Mouse (Mus musculus): ENCODE measurements around the gene Slc25a24. TPM values are rescaled to one million over a fixed set of nuclear protein-coding genes. Genes with fewer than 3 reads are reported as not detected.

Slc25a24 gene
- polyA plus RNA-seq, 1 experiment from 2014 or later = 3.6 TPM

DNA sequence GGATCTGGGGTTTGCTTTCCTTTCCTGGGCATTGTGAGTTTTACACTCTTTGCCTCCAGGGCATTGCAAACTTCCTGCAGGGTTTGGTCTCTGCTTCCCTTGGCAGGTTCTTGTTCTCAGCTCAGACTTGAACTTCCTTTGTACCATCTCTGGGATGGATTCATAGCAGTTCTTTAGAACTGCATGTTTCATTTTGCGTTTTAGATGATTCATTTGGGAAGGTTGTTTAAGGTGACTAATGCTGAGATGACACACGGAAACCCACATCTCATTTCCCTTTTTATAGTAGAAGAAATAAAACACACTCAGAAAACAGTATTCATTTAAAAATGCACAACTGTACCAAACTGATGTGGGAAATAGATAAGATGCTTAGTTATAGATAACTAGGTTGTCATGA lies 73.2 kb downstream of the Slc25a24 start:
- no peak overlapping the region for H3K4me2 ChIP-seq (ENCODE audit: low read length)
- no peak overlapping the region for H3K9ac ChIP-seq (ENCODE audit: low read depth, low read length)
- H3K27ac ChIP-seq (ENCODE audit: low read depth, low read length) = no peak overlapping the region
- H3K9me3 ChIP-seq (ENCODE audit: control insufficient read depth, low read length) = no peaks in the 10 kb centered on the region
- H3K27me3 ChIP-seq (replicated peaks; ENCODE audit: control insufficient read depth, insufficient read depth, low read length) = no peaks in the 10 kb centered on the region
- 93% methylated on average over 2 of the region's 2 CpGs for WGBS
- no peaks in the 10 kb centered on the region for H3K4me1 ChIP-seq (ENCODE audit: control insufficient read depth, insufficient read depth, low read depth, low read length)
- no peak for ATAC-seq
- no peak overlapping the region for H3K4me3 ChIP-seq (ENCODE audit: low read length)
- H3K36me3 ChIP-seq (ENCODE audit: control insufficient read depth, insufficient read depth, low read length) = no peaks in the 10 kb centered on the region

DNA sequence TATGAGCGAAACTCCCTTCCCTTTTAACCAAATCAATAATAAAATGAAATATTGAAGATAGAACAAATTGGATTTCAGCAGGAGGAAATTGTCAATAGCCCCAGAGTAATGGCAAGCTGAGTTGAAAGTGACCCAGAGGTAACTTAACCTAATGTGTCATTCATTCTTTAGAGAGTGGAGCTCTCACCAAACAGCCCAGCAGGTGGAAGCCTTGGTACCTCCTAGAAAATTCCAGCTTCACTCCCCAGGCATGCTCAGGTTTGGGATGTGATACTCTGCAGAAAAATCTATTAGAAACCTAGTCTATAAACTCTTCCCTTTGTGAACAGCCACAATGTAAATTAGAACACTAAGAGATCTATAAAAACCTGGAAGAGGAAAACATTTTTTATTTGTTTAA lies 76.3 kb downstream of the Slc25a24 start:
- Histone ChIP-seq H3K4me1 (ENCODE audit: control insufficient read depth, insufficient read depth, low read depth, low read length) (no peaks in the 10 kb centered on the region), H3K4me2 (ENCODE audit: low read length) (no peak overlapping the region), H3K9ac (ENCODE audit: low read depth, low read length) (no peak overlapping the region), H3K27ac (ENCODE audit: low read depth, low read length) (no peak overlapping the region), H3K27me3 (replicated peaks; ENCODE audit: control insufficient read depth, insufficient read depth, low read length) (no peaks in the 10 kb centered on the region), H3K36me3 (ENCODE audit: control insufficient read depth, insufficient read depth, low read length) (no peaks in the 10 kb centered on the region), H3K9me3 (ENCODE audit: control insufficient read depth, low read length) (no peaks in the 10 kb centered on the region), H3K4me3 (ENCODE audit: low read length) (no peak overlapping the region)
- 88% methylated on average over 1 of the region's 1 CpGs for WGBS
- ATAC-seq = no peak

DNA sequence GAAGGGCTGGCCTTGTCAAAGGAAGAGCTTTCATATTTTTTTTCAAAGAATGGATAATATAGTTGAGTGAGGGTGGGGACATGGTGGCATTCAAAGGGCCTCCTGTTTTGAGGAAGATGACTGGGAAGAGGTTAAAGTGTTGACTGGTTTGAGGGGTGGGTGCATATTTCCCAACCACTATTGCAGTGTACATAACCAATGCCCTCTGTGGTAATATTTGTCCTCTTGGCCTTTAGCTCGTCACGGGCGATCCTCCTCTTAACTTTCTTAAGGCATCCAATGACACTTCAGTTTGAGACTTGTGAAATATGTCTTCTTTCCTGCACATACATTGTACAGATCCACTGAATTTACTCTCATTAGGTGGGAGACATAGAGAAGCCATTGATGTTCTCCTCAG lies 89.4 kb downstream of the Slc25a24 start:
- no peaks in the 10 kb centered on the region for H3K4me1 ChIP-seq (ENCODE audit: control insufficient read depth, insufficient read depth, low read depth, low read length)
- ATAC-seq = no peak
- H3K36me3 ChIP-seq (ENCODE audit: control insufficient read depth, insufficient read depth, low read length) = no peaks in the 10 kb centered on the region
- no peak overlapping the region for H3K27ac ChIP-seq (ENCODE audit: low read depth, low read length)
- no peak overlapping the region for H3K4me2 ChIP-seq (ENCODE audit: low read length)
- H3K4me3 ChIP-seq (ENCODE audit: low read length) = no peak overlapping the region
- 95% methylated on average over 3 of the region's 3 CpGs for WGBS
- no peaks in the 10 kb centered on the region for H3K27me3 ChIP-seq (replicated peaks; ENCODE audit: control insufficient read depth, insufficient read depth, low read length)
- H3K9ac ChIP-seq (ENCODE audit: low read depth, low read length) = no peak overlapping the region
- no peaks in the 10 kb centered on the region for H3K9me3 ChIP-seq (ENCODE audit: control insufficient read depth, low read length)

DNA sequence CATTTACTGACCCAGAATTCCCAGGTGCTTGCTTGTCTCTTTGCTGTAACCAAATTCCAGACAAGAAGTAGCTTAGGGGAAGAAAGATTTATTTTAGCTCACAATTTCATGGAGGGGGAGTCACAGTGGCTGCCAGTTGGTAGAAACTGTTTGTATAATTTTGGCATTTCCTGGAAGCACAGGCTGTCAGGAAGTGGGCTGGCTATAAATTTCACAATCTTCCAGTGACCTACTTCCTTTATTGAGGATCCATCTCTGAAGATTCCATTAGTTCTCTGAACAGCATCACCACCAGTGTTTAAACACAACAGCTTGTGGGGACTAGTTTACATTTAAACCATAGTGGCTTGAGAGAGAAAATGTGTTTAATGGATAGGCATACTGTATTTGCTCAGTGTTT lies 93.4 kb downstream of the Slc25a24 start:
- no peak for ATAC-seq

More for the DNA sequence above, 93.4 kb downstream of the Slc25a24 start:
- Histone ChIP-seq H3K9ac (ENCODE audit: low read depth, low read length) (no peak overlapping the region), H3K27ac (ENCODE audit: low read depth, low read length) (no peak overlapping the region), H3K9me3 (ENCODE audit: control insufficient read depth, low read length) (no peaks in the 10 kb centered on the region), H3K4me1 (ENCODE audit: control insufficient read depth, insufficient read depth, low read depth, low read length) (no peaks in the 10 kb centered on the region), H3K4me3 (ENCODE audit: low read length) (no peak overlapping the region), H3K36me3 (ENCODE audit: control insufficient read depth, insufficient read depth, low read length) (no peaks in the 10 kb centered on the region), H3K27me3 (replicated peaks; ENCODE audit: control insufficient read depth, insufficient read depth, low read length) (no peaks in the 10 kb centered on the region), H3K4me2 (ENCODE audit: low read length) (no peak overlapping the region)

Other genes starting within 250 kb of the Slc25a24 start
- gene Fndc7, start 233.1 kb upstream of the Slc25a24 start, polyA plus RNA-seq (2015; fragmentation: Nextera tagmentation; extraction: Ambion mirVana) = 0.05 and 0.06 TPM in 2 replicates
- 48.9 and 50.6 TPM in 2 replicates for gene Prpf38b, start 211.4 kb upstream of the Slc25a24 start, polyA plus RNA-seq (2015; fragmentation: Nextera tagmentation; extraction: Ambion mirVana)
- gene Henmt1, start 183.3 kb upstream of the Slc25a24 start, polyA plus RNA-seq (2015; fragmentation: Nextera tagmentation; extraction: Ambion mirVana) = 3.7 and 3.8 TPM in 2 replicates
- gene Gm9857, start 182.7 kb upstream of the Slc25a24 start, polyA plus RNA-seq (2015; fragmentation: Nextera tagmentation; extraction: Ambion mirVana) = not detected in 2 replicates
- 11.0 and 12.6 TPM in 2 replicates for gene Fam102b, start 95.5 kb upstream of the Slc25a24 start, polyA plus RNA-seq (2015; fragmentation: Nextera tagmentation; extraction: Ambion mirVana)
- gene Slc25a54, start 42.7 kb upstream of the Slc25a24 start, polyA plus RNA-seq (2015; fragmentation: Nextera tagmentation; extraction: Ambion mirVana) = not detected in 2 replicates
- 10.3 and 13.7 TPM in 2 replicates for gene Vav3, start 217.5 kb downstream of the Slc25a24 start, polyA plus RNA-seq (2015; fragmentation: Nextera tagmentation; extraction: Ambion mirVana)